Mouse (Mus musculus) kidney, postnatal 25 days (tissue): ENCODE measurements around the gene Lgals3bp.

Experiments
- DNase-seq, 2 experiments: peaks; one replicate each; pipeline ENCODE4 v3.0.0; 2021; ENCODE audit warnings: mixed read lengths in 2 of 2

Lgals3bp gene

DNA sequence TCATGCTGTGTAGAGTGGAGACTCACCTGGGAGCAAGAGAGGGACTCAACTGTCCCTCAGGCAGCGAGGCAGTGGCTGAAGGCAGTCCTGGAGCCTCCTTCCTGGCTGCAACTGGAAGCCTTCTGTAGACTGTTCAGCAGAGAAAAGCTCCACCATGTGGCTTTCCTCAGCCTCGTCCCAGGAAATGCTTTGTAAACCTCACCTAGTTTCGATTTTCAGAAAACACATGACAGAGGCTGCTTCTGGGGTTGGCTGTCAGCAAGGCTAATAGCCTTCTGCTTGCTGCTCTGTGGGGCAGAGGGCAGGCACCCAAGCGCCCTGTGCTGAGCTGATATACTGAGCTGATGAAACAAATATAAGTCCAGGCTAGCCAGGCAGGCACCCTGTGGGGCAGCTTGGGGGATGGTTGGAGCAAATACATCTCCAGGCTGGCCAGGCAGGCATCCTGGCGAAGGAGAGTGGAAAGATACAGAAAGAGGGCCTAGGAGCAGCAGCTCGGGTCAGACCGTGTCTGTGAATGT lies at the start of gene Lgals3bp:
Gene Lgals3bp, minus strand, starts transcription at position 333 of the 521 bp plus-strand sequence.
- peak; percentile 74 to 87 for DNase-seq

DNA sequence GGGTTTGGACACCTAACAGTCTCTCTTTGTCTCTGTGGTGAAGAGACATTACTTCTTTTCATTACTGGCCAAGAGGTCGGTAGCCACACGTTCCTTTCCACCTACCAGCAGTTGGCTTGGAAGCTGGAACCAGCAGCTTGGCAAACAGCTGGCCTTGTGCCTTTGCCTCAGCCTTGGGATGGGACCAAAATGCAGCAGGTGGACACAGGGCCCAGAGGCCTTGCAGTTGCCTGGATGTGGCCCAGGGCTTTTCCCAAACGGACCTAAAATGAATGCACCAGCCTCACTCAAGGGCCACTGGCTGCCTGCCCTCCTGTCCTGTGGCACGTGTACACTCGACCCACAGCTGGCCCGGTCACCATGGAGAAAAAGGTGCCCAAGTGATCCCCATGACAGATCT lies 49.3 kb upstream of the Lgals3bp start:
- DNase-seq: no peak

DNA sequence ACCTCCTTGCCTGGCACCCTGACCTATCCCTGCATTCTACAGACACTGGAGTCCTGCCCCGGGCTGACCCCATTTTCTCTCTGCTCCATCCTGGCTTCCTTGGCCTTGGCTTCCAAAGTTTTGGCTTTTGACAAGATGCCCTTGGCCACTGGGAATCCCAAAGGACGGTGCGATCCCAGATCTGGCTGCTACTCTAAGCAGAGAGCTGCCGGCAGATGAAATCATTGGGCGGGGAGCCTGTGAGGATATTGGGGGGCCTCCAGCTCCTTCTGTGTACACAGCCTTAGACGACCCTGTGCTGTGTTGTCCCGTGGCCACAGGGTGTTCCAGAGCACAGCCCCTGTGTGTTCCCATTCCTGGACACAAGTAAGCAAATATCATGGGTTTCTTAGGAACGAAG lies 46.5 kb upstream of the Lgals3bp start:
- DNase-seq: no peak

DNA sequence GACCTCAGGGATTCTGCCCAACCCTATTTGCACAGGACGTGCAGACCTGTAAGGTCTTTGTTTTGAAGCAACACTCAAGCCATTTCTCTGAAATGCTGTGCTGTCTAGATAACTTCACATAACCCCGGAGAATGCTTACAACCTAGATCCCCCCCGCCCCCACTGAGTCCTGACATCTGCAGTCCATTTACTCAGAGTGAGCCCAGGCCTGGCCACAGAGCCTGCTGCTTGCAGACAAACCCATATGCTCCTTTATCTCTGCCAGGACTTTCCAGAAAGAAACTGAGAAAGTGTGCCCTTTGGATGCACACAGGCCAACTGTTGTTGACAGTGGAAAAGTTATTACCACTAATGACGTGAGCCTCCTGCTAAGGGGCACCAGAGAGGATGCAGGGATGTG lies 45.5 kb upstream of the Lgals3bp start:
- no peak for DNase-seq

DNA sequence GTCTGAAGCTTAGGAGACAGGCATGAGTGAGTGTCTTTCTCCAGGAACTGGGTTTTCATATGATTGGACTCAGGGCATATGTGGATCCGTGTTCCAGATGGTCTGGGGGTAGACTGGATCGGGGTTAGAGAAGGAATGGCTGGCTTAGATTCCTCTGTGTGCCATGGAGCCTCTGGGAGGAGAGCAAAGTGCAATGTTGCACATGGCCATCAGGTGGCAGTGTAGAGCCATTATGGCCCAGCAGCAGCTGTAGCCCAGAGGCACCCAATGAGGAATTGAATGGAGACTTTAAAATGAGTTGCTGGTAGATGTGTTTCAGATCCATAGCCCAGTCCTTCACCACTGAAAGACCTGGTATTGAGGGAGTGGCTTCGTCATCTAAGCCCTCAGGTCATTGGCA lies 44.0 kb upstream of the Lgals3bp start:
- peak in 1 of 2 experiments; percentile 70 for DNase-seq

GRCm38 (mm10) chr11:118443201-118443970 lies 41.5 kb upstream of the Lgals3bp start:
- peak; percentile 81 to 89 for DNase-seq

DNA sequence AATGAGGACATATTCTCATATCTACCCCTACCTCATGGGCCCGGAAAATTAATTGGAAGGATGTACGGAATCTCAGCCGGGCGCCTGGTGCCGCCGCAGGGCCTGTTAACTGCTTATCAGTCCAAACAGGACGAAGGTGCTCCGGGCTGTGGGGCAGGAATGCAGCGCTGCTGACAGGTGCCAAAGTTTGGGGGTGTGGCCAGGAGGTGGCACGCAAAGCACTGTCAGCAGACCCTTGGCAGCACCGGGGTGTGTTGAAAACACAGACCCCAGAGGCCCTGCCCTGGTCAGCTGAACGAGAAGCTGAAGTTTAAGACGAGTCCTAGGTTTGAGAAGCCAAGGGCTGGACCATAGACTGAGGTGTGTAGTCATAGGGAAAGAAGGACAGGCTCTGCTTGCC lies 40.8 kb upstream of the Lgals3bp start:
- no peak for DNase-seq

- DNase-seq: no peak
These were observed 36.9 kb upstream of the Lgals3bp start for GRCm38 (mm10) chr11:118438665-118439414.

DNA sequence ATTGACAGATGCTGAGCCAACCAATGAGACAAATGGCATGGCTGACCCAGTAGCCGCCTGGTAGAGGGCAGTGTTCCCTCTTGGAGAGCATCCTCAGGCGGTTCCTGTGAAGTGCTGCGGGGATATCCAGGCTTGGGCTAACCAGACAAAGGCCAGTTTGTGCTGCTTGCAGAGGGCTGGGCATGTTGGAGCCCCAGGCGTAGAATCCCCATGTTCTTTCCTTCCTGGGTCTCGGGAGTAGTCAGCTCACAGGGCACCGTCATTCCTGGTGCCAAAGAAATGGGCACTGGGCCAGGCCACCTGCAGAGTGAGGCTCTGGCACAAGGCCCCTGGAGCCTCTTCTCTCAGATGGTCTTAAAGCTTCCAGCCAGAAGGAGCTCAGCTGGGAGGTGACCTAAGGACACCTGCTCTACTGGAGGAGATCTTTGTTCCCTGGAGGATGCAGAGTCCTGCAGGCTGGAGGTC lies 34.6 kb upstream of the Lgals3bp start:
- peak; percentile 83 to 87 for DNase-seq

- DNase-seq: no peak
These were observed 32.2 kb upstream of the Lgals3bp start for GRCm38 (mm10) chr11:118434093-118434492.

GRCm38 (mm10) chr11:118433398-118433868 lies 31.5 kb upstream of the Lgals3bp start:
- DNase-seq: no peak

- no peak for DNase-seq
These were observed 29.4 kb upstream of the Lgals3bp start for GRCm38 (mm10) chr11:118431100-118431948.

DNA sequence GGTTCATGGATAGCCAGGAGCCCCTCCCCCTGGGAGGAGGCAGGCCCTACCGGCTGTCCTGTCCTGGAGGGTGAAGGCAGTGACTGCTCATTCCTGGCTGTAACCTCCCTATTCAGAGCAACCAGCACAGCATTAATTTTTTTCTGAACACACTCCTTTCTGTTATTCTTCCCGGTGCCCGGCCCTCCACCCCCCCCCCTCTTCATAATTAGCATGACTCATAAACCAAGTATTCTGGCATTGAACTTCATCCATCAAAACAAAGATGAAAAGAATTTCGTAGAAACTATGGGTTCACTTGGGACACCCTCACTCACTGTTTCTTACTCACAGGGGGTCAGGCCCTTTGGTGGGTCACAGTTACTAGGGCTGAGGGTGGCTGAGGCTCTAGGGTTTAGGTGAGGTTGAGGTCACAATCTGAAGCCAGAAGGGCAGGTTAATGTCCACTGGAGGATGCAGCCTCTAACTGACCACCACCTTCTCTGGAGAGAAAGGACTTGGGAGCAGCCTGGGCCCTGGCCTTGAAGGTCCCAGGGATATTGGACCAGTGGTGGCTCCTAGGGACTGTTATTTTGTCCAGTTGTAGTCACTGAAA lies 28.5 kb upstream of the Lgals3bp start:
- DNase-seq: no peak

GRCm38 (mm10) chr11:118428944-118429709 lies 27.2 kb upstream of the Lgals3bp start:
- peak; percentile 52 to 68 for DNase-seq

DNA sequence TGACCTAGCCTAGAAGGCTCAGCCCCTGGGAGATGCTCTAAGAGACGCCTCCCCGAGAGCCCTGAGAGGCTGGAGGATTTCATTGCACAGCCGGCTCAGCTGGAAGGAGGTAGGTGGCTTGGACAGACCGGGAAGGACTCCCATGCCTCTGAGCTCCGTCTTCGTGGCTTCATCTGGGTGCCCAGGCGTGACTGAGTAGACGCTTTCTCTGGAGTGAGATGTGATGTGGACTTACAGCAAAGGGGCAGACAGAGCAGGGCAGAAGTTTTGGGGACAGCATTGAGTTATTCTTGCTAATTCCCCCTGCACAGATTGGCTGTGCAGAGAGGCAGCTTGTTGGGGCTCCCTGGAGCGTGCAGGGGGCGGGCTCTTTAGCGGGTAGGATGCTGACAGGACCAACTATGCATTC lies 26.6 kb upstream of the Lgals3bp start:
- no peak for DNase-seq

DNA sequence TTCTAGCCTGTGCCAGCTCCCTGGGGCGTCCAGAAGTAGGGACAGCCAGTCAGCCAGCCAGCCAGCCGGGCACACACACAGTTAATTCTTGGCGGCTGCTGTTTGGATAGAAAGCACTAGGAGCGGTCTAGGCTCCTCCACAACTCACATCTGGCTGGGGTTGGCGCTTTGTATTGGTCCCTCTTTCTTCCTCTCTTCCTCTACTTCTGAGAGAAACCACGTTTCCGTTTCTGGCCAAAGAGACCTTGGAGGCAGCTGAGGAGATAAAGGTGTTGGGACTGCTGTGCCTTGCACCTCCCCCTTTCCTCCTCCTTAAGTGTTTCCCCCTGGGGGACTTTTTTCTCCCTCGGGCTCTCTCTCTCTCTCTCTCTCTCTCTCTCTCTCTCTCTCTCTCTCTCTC lies 26.1 kb upstream of the Lgals3bp start, which contains the start of gene C1qtnf1:
Gene C1qtnf1, plus strand, starts transcription at position 218 of the 400 bp plus-strand sequence.
- no peak for DNase-seq

DNA sequence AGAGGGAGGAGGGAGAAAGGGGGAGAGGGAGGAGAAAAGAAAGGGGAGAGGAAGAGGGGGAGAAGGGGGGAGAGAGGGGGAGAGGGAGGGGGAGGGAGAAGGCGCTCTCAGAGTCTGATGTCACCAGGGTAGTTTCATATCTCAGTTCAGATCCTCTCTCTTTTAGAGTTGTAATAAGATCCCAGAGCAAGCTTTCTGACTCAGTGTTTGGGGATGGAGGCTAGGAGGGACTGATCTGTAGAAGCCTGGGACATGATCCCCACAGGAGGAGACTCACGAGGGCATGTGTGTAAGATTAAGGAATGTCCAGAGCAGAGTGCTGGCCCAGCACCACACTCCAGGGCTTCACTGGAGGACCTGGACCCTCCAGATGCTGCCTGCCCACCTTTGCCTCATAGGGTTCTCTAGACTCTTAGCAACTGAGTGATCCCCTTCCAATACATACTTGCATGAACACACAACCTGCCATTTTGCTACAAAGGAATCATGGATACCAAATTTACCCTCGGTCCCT lies 25.4 kb upstream of the Lgals3bp start:
- no peak for DNase-seq

- no peak for DNase-seq
These were observed 24.9 kb upstream of the Lgals3bp start for GRCm38 (mm10) chr11:118426765-118427164.

DNA sequence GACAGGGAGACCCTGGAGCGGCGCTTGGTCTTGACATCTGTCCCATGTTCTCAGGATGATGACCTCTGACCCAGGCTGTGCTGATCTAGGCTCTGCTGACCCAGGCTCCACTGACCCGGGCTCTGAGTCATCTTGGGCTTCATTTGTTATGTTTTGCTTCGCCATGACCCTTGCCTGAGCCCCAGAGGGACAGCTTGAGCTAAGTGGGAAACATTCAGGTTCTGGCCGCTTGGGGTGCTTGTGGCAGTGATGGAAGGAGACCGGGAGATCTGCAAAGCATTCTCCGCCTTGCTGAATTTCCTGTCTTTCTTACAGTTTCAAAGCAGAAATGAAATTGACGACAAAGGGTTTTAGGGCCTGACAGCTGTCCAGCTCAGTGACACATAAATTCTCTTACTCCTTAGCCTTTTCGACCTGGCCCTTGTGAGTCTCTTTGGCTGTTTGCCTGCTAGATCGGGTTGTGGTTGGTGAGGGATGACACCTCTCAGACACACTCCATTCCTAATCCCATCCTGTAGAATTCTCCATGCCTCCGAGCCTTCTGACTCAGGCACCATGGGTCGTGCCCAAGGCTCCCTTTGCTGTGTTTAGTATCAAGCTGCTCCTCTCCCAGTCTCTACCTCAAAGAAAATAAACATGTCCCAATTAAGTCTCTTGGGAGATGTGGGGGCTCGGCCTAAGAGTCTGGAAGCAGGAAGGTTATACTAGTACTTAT lies 22.9 kb upstream of the Lgals3bp start:
- peak; percentile 48 to 68 for DNase-seq

DNA sequence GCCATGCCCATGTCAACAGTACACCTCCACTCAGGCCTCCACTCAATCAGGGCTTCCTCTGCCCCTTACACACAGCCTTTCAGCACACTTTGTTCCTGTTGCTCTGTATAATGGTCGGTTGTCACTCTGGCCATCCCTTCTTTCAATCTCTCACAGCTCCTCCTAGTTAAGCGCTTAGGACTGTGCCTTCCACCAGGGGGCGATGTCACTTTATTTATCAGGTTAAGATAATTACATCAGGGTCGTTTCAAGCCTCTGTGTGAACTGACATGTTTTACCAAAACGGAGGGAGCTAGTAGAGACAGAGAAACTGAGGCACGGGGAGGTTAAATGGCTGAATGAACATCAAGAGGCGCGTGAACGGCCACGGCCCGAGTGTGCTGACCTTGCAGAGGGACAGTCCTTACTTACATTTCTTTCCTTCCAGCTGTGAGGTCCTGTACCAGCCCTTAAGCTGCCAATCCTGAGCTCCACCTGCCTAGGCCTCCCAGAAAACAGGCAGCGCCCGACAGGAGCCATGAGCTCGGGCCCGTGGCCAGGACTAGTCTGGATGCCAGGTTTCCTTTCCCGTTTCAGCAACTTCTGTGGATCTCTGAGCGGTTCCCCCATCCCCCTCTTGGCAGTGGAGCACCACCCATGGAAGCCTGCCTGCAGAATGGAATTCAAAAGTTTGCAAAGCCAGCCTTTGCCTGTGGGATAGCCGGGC lies 21.5 kb upstream of the Lgals3bp start:
- peak; percentile 87 to 92 for DNase-seq
